Mouse (Mus musculus) forebrain, embryonic 16.5 days (tissue): ENCODE results near the gene Irf4. TPM values are rescaled to one million over a fixed set of nuclear protein-coding genes. Genes with fewer than 3 reads are reported as not detected.

Source experiments
- ATAC-seq: fragments of 200-750 bp; cut with Nextera tagmentation; 2 replicates; pipeline ENCODE4 v1.8.0; 2017; ENCODE audit warnings: mild to moderate bottlenecking, moderate library complexity
- H3K27ac ChIP-seq: fragments of 300-500 bp; sonication (generic); 2 replicates; pipeline ENCODE4 v1.5.1; 2014; ENCODE audit warnings: low read length, control low read depth
- H3K27me3 ChIP-seq: fragments of 300-500 bp; sonication (generic); replicated peaks from 2 replicates; pipeline ENCODE4 v1.6.1; 2014; ENCODE audit warnings: low read length; ENCODE audit not compliant: control insufficient read depth, insufficient read depth
- H3K36me3 ChIP-seq: fragments of 300-500 bp; sonication (generic); 2 replicates; pipeline ENCODE4 v1.6.1; 2014; ENCODE audit not compliant: control insufficient read depth, insufficient read depth
- H3K4me1 ChIP-seq: fragments of 300-500 bp; sonication (generic); replicated peaks from 2 replicates; pipeline ENCODE4 v1.6.1; 2014; ENCODE audit warnings: low read length; ENCODE audit not compliant: control insufficient read depth, insufficient read depth
- H3K4me2 ChIP-seq: fragments of 300-500 bp; sonication (generic); 2 replicates; pipeline ENCODE4 v1.6.1; 2014; ENCODE audit warnings: mild to moderate bottlenecking, low read length, control low read depth
- H3K4me3 ChIP-seq: fragments of 300-500 bp; sonication (generic); replicated peaks from 2 replicates; pipeline ENCODE4 v1.5.1; 2014; ENCODE audit warnings: mild to moderate bottlenecking, low read length, control low read depth
- H3K9ac ChIP-seq: fragments of 300-500 bp; sonication (generic); replicated peaks from 2 replicates; pipeline ENCODE4 v1.6.1; 2014; ENCODE audit warnings: low read depth, low read length, control low read depth
- H3K9me3 ChIP-seq: fragments of 300-500 bp; sonication (generic); 2 replicates; pipeline ENCODE4 v1.6.1; 2016; ENCODE audit warnings: low read length; ENCODE audit not compliant: control insufficient read depth
- WGBS: fragments of 180-500 bp; shearing (Covaris S2); extraction: QIAGEN DNeasy Blood & Tissue Kit; methylation state at CpG from one replicate; pipeline ENCODE4 v1.1.7; 2014; 5-methylcytosine and 5-hydroxymethylcytosine counted together
- polyA plus RNA-seq: library from polyadenylated mRNA; unstranded; fragments of >200 nt; fragmentation: Nextera tagmentation; extraction: Ambion mirVana; gene quantifications from 2 replicates; pipeline ENCODE4 v1.2.1, GENCODE M21; 2015

Irf4 gene
- polyA plus RNA-seq = 0.06 and 0.11 TPM in 2 replicates

DNA sequence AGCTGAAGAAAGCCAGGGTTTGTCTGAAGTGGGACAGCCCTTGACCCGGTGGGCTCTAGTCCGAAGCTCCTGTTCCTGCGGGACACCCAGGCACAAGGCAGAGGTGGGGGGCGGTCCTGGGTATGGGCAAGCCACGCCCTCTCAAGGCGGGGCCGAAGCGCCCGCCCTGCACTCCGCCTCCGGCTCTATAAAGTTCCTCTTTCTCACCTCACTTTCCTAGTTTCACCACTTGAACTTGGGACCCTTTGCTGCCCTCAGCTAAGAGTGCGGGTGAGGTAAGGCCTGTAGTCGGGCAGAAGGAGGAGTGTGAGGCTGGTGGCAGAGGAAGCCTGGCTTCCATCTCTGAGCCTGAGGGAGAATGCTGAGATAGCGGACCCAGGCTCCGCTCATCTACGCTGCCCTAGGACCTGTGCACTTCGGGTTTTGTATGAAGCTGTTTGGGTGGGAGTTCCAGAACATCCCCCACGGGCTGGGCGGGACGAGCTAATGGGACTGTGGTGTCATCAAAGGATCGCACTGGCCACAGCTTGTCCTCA, at the start of gene Irf4:
TSS of gene Irf4 (plus strand) at position 206 of the 536 bp plus-strand sequence.
- Histone ChIP-seq H3K4me1 (peaks cover 17% of the 10 kb centered on the region), H3K4me3 (peak within 1 kb of the TSS; percentile 34), H3K36me3 (no peaks in the 10 kb centered on the region), H3K9me3 (no peaks in the 10 kb centered on the region), H3K9ac (no peak within 1 kb of the TSS), H3K27me3 (peaks cover 50% of the 10 kb centered on the region), H3K4me2 (peak within 1 kb of the TSS; percentile 56), H3K27ac (no peak within 1 kb of the TSS)
- peak; percentile 88 for ATAC-seq
- under 1% methylated on average over 21 of the region's 21 CpGs for WGBS

DNA sequence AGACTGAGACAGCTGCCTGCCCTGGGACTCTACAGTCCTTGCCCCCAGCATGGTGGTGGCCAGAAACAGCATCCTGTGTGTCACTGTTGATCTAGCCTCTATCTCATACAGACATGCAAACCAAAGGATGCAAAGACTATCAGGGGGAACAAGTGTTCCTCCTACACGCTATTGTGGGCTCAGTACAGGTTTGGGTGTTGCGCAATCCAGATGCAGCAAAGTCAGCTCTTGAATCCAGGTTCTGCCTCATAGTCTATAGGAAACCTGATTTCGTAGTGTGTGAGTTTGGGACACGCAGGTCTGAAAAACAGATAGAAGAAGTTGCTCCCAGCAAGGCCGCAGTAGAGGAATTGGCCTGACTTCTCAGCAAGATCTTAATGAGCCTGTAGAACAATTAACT, 46.3 kb upstream of the Irf4 start:
- ATAC-seq = no peak
- Histone ChIP-seq H3K27me3 (no peaks in the 10 kb centered on the region), H3K9me3 (no peaks in the 10 kb centered on the region), H3K27ac (no peak overlapping the region), H3K36me3 (no peaks in the 10 kb centered on the region), H3K4me2 (no peak overlapping the region), H3K9ac (no peak overlapping the region), H3K4me3 (no peak overlapping the region), H3K4me1 (no peaks in the 10 kb centered on the region)
- WGBS = 96% methylated on average over 5 of the region's 5 CpGs

DNA sequence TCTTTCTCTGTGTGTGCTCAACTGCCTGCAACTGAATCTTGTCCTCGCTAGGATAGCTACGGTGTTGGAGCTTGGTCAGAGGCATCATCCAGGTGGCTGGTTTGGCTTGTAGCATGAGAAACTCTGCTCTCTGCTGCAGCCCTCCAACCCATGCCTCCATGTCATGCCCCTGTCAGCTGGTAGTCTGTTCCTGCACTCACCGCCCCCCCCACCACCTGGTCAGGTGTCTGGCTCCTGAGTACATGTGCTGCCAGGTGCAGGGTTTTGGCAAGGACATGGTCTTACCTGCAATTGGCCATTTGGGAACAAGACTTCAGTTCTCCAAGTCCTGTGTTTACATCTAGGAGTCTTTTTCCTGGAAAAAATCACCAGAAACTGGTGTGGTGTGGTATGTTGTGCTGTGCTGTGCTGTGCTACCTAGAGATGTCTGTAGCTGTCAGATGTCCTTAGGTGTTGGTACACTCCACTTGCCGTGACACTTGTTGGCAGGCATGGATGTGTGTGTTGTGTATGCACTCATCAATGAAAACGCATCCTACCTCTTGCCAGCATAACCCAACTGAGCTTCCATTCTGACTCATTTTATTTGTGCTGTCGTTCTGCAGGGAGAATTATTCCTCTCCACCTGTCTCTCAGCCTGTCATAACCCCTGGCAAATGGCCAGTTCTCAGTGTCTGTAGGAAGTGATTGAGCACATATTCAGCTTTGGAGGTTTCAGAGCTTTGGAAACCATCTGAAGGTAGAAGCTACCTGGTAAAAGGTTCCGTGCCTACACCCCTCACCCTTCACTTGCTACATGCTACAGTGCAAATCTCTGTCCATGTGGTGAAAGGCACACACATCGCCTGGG, 44.6 kb upstream of the Irf4 start:
- H3K4me1 ChIP-seq = no peaks in the 10 kb centered on the region
- no peaks in the 10 kb centered on the region for H3K36me3 ChIP-seq
- H3K27ac ChIP-seq = no peak overlapping the region
- no peak overlapping the region for H3K9ac ChIP-seq
- 85% methylated on average over 8 of the region's 8 CpGs for WGBS
- no peak overlapping the region for H3K4me3 ChIP-seq
- no peak for ATAC-seq
- no peak overlapping the region for H3K4me2 ChIP-seq
- H3K27me3 ChIP-seq = no peaks in the 10 kb centered on the region
- no peaks in the 10 kb centered on the region for H3K9me3 ChIP-seq

DNA sequence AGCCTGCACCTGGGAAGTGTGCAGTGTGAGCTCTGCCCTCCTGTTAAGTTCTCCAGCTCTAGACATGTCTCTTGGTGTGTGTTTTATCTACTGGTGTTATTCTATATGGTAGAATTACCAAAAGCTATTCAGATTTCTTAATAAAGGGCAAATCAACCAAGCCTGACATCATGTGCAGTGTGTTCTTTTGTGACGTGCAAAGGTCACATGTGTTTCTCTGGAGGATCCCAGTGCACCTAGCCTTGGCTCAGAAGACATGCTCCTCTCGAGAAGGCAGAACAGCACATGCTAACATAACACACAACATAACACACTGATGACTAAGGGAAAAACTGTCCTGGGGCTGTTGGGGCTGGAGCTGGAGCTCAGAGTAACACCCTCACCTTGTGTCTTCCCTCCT, 38.0 kb upstream of the Irf4 start:
- no peak overlapping the region for H3K9ac ChIP-seq
- no peak overlapping the region for H3K27ac ChIP-seq
- no peak overlapping the region for H3K4me3 ChIP-seq
- no peaks in the 10 kb centered on the region for H3K27me3 ChIP-seq
- H3K36me3 ChIP-seq = no peaks in the 10 kb centered on the region
- H3K4me2 ChIP-seq = no peak overlapping the region
- H3K4me1 ChIP-seq = no peaks in the 10 kb centered on the region
- ATAC-seq = no peak
- WGBS = 82% methylated on average over 2 of the region's 2 CpGs
- H3K9me3 ChIP-seq = no peaks in the 10 kb centered on the region

- Histone ChIP-seq H3K9me3 (no peaks in the 10 kb centered on the region), H3K4me2 (no peak overlapping the region), H3K9ac (no peak overlapping the region), H3K36me3 (no peaks in the 10 kb centered on the region), H3K27ac (no peak overlapping the region), H3K27me3 (no peaks in the 10 kb centered on the region), H3K4me1 (no peaks in the 10 kb centered on the region), H3K4me3 (no peak overlapping the region)
- 99% methylated on average over 3 of the region's 3 CpGs for WGBS
- ATAC-seq = no peak
Measured at GRCm38 (mm10) chr13:30711711-30712110, 37.3 kb upstream of the Irf4 start.

DNA sequence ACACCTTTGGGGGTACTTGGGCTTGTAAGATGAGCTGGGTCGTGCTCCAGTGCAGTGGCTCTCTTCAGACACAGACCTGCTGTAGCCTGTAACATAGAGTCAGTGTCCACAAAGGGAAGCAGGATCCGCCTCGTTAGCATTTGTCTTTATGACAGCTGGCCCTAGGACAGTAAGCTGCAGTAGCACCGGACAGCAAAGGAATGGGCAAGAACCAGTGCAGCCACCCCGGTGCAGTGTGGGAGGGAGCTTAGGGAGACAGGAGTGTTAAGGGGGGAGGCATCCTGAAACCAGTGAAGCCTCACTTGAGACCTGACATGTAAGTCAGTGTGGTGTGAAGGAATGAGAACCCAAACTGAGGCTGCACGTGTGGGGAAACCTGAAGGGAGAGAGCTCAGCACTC, 36.7 kb upstream of the Irf4 start:
- no peak overlapping the region for H3K4me2 ChIP-seq
- no peak for ATAC-seq
- no peaks in the 10 kb centered on the region for H3K27me3 ChIP-seq
- H3K9me3 ChIP-seq = no peaks in the 10 kb centered on the region
- 79% methylated on average over 6 of the region's 6 CpGs for WGBS
- no peak overlapping the region for H3K27ac ChIP-seq
- no peaks in the 10 kb centered on the region for H3K36me3 ChIP-seq
- H3K9ac ChIP-seq = no peak overlapping the region
- H3K4me3 ChIP-seq = no peak overlapping the region
- H3K4me1 ChIP-seq = no peaks in the 10 kb centered on the region

DNA sequence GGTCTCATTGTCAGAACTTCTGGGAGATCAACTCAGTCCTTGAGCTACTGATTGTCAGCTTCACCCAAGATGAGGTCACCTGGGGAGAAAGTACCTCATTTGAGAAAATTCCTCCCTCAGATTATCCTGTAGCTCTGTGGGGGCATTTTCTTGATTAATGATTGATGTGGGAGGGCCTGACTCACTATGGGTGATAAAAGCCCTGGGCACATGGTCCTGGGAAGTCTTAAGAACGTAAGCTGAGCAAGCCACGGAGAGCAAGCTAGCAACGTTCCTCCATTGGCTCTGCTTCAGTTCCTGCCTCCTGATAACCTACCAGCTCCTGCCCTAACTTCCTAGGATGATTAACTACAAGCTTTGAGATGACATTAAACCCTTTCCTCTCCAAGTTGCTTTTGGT, 35.4 kb upstream of the Irf4 start:
- Histone ChIP-seq H3K4me1 (no peaks in the 10 kb centered on the region), H3K27ac (no peak overlapping the region), H3K9ac (no peak overlapping the region), H3K9me3 (no peaks in the 10 kb centered on the region), H3K36me3 (no peaks in the 10 kb centered on the region), H3K4me2 (no peak overlapping the region), H3K27me3 (no peaks in the 10 kb centered on the region), H3K4me3 (no peak overlapping the region)
- WGBS = 87% methylated on average over 3 of the region's 3 CpGs
- ATAC-seq = no peak

DNA sequence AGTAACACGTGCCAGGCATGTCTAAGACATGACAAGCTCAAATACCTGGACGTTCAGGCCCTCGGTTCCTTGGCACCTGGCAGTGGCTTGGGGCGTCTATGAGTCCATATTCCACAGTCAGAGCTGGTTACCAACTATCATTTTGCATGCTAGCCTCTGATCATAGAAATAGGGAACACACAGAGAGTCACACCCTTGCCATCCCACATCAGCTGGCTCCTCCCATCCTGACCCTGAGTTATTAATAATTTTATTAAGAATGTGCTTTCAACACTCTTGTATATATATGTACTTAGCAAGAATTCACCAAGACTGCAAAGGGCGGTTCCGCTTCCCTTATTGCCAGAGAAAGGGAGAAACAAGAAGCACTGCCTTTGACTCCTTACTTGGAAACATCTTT, 34.5 kb upstream of the Irf4 start:
- Histone ChIP-seq H3K9me3 (no peaks in the 10 kb centered on the region), H3K27ac (no peak overlapping the region), H3K4me3 (no peak overlapping the region), H3K4me1 (no peaks in the 10 kb centered on the region), H3K9ac (no peak overlapping the region), H3K27me3 (no peaks in the 10 kb centered on the region), H3K36me3 (no peaks in the 10 kb centered on the region), H3K4me2 (no peak overlapping the region)
- no peak for ATAC-seq
- 91% methylated on average over 6 of the region's 6 CpGs for WGBS

- Histone ChIP-seq H3K4me3 (no peak overlapping the region), H3K4me1 (no peaks in the 10 kb centered on the region), H3K27ac (no peak overlapping the region), H3K4me2 (no peak overlapping the region), H3K36me3 (no peaks in the 10 kb centered on the region), H3K9ac (no peak overlapping the region), H3K9me3 (no peaks in the 10 kb centered on the region), H3K27me3 (no peaks in the 10 kb centered on the region)
- WGBS = 91% methylated on average over 7 of the region's 7 CpGs
- no peak for ATAC-seq
Measured at GRCm38 (mm10) chr13:30715060-30715459, 34.0 kb upstream of the Irf4 start.
